Mouse (Mus musculus) heart, adult 2 months (tissue): Measurements from ENCODE around the gene Ptprq. TPM values are rescaled to one million over a fixed set of nuclear protein-coding genes. Genes with fewer than 3 reads are reported as not detected.

ENCODE experiments used
- DNase-seq, 2 experiments: peaks; one replicate each; pipeline ENCODE4 v3.0.0; 2021
- H3K27ac ChIP-seq: fragments of 200-600 bp; 2 replicates; pipeline ENCODE4 v1.8.1; 2022
- H3K27me3 ChIP-seq: fragments of 200-500 bp; 2 replicates; pipeline ENCODE4 v1.6.1; 2012; ENCODE audit warnings: mild to moderate bottlenecking, low read length, inconsistent platforms, mixed read lengths; ENCODE audit not compliant: control insufficient read depth, insufficient read depth
- H3K36me3 ChIP-seq: fragments of 200-500 bp; 2 replicates; pipeline ENCODE4 v1.6.1; 2012; ENCODE audit warnings: low read length, inconsistent platforms; ENCODE audit not compliant: control insufficient read depth, insufficient read depth
- H3K4me1 ChIP-seq: fragments of 200-500 bp; 2 replicates; pipeline ENCODE4 v1.6.1; 2011; ENCODE audit warnings: low read length; ENCODE audit not compliant: control insufficient read depth, insufficient read depth
- H3K4me3 ChIP-seq: fragments of 200-600 bp; 2 replicates; pipeline ENCODE4 v1.8.1; 2022
- H3K79me2 ChIP-seq: fragments of 200-500 bp; replicated peaks from 2 replicates; pipeline ENCODE4 v1.6.1; 2012; ENCODE audit warnings: mild to moderate bottlenecking, inconsistent platforms, low read length, moderate library complexity, mixed read lengths; ENCODE audit not compliant: control insufficient read depth, insufficient read depth
- H3K9ac ChIP-seq: fragments of 200-500 bp; 2 replicates; pipeline ENCODE4 v1.6.1; 2012; ENCODE audit warnings: low read depth, mild to moderate bottlenecking, control low read depth, inconsistent platforms, low read length, mixed read lengths
- CTCF ChIP-seq: fragments of 200-600 bp; IDR thresholded peaks from 2 replicates; pipeline ENCODE4 v1.8.1; 2022; ENCODE audit warnings: antibody characterized with exemption, mild to moderate bottlenecking, moderate library complexity
- EP300 ChIP-seq: fragments of 200-500 bp; IDR thresholded peaks from 2 replicates; pipeline ENCODE4 v1.6.1; 2011; ENCODE audit warnings: low read depth, low read length, control low read depth; ENCODE audit not compliant: insufficient read depth
- POLR2A ChIP-seq: fragments of 200-500 bp; IDR thresholded peaks from 2 replicates; pipeline ENCODE4 v1.6.1; 2011; ENCODE audit warnings: mild to moderate bottlenecking, low read depth, low read length, control low read depth; ENCODE audit not compliant: insufficient read depth
- WGBS: fragments of 180-500 bp; shearing (Covaris S2); methylation state at CpG from one replicate; pipeline ENCODE4 v1.1.7; 2018; 5-methylcytosine and 5-hydroxymethylcytosine counted together
- intact Hi-C: fragments of 180-260 bp; cut with DNase I; formaldehyde crosslinking; loops from one replicate; pipeline ENCODE4 v1.15.1; 2025
- polyA plus RNA-seq: library from polyadenylated mRNA; depleted of rRNA; stranded (reverse); fragments of >200 nt; gene quantifications from 2 replicates; pipeline ENCODE4 v1.2.3, GENCODE M21; 2012
- total RNA-seq, 2 experiments: library from RNA; stranded (reverse); gene quantifications; 2 replicates each; pipeline ENCODE4 v1.2.3; 2021

The Ptprq gene
- total and polyA plus RNA-seq, 3 experiments, result not detected

- Histone ChIP-seq H3K9ac (no peak overlapping the region), H3K4me3 (no peak overlapping the region), H3K27me3 (no peaks in the 10 kb centered on the region), H3K27ac (no peak overlapping the region), H3K79me2 (no peaks in the 10 kb centered on the region), H3K36me3 (no peaks in the 10 kb centered on the region), H3K4me1 (no peaks in the 10 kb centered on the region)
- TF ChIP-seq POLR2A (no peak), CTCF (no peak), EP300 (no peak)
- no peak for DNase-seq
- WGBS, result 47% methylated on average over 1 of the region's 1 CpGs
- intact Hi-C loops, result no loop called here
Observed at GRCm38 (mm10) chr10:107626648-107627047, 93.2 kb downstream of the Ptprq start.

DNA sequence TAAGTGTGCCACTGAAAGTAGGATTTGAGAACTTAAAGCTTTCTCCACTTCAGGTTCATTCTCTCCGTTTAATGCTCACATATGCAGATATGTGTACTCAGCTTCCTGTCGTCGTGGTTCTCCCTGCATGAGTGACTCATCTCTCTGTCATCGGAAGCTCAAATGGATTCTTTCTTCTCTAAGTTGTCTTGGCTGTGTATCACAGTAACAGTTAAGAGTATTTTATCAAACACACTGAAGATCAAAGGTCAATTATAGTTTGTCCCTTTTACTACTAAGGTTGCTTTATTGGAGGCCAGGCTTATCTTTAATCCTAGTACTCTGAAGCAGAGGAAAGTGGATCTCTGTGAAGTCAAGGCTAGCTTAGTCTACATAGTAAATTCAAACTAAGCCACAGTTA lies 95.6 kb downstream of the Ptprq start:
- H3K79me2 ChIP-seq, result no peaks in the 10 kb centered on the region
- TF ChIP-seq POLR2A (no peak), CTCF (no peak), EP300 (no peak)
- H3K27ac ChIP-seq, result no peak overlapping the region
- intact Hi-C loops, result no loop called here
- no peaks in the 10 kb centered on the region for H3K4me1 ChIP-seq
- no peak overlapping the region for H3K4me3 ChIP-seq
- H3K27me3 ChIP-seq, result no peaks in the 10 kb centered on the region
- no peak overlapping the region for H3K9ac ChIP-seq
- no peaks in the 10 kb centered on the region for H3K36me3 ChIP-seq
- WGBS, result 51% methylated on average over 4 of the region's 4 CpGs
- DNase-seq, result no peak

DNA sequence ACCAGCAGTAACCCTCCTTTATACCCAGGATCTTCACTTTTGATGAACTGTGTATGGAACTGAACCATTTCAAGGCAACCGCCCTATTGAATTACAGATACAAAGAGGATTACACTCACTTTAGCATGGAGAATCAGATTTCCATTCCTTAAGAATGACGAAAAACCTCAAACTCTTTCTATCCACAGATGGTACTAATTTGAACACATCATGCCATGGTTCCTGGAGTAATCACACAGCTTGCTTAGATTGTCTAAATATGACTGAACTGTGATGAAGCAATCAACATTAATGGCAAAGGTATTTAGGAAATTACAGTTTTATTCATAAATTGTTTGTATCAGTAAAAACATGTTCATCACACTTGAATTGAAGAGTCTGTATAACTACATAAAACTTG lies 104.4 kb downstream of the Ptprq start:
- H3K27ac ChIP-seq, result no peak overlapping the region
- WGBS, result 76% methylated on average over 2 of the region's 2 CpGs
- no peak overlapping the region for H3K9ac ChIP-seq
- no peaks in the 10 kb centered on the region for H3K36me3 ChIP-seq
- H3K79me2 ChIP-seq, result no peaks in the 10 kb centered on the region
- no peaks in the 10 kb centered on the region for H3K27me3 ChIP-seq
- no peak for DNase-seq
- intact Hi-C loops, result no loop called here
- no peak for TF ChIP-seq EP300
- TF ChIP-seq POLR2A, result no peak
- TF ChIP-seq CTCF, result no peak
- no peaks in the 10 kb centered on the region for H3K4me1 ChIP-seq
- H3K4me3 ChIP-seq, result no peak overlapping the region

GRCm38 (mm10) chr10:107601371-107601770 lies 118.5 kb downstream of the Ptprq start:
- no peaks in the 10 kb centered on the region for H3K4me1 ChIP-seq
- H3K79me2 ChIP-seq, result no peaks in the 10 kb centered on the region
- H3K4me3 ChIP-seq, result no peak overlapping the region
- intact Hi-C loops, result no loop called here
- no peaks in the 10 kb centered on the region for H3K36me3 ChIP-seq
- TF ChIP-seq POLR2A, result no peak
- TF ChIP-seq CTCF, result no peak
- no peak for DNase-seq
- H3K27me3 ChIP-seq, result no peaks in the 10 kb centered on the region
- no peak overlapping the region for H3K27ac ChIP-seq
- WGBS, result 88% methylated on average over 6 of the region's 6 CpGs
- no peak overlapping the region for H3K9ac ChIP-seq

DNA sequence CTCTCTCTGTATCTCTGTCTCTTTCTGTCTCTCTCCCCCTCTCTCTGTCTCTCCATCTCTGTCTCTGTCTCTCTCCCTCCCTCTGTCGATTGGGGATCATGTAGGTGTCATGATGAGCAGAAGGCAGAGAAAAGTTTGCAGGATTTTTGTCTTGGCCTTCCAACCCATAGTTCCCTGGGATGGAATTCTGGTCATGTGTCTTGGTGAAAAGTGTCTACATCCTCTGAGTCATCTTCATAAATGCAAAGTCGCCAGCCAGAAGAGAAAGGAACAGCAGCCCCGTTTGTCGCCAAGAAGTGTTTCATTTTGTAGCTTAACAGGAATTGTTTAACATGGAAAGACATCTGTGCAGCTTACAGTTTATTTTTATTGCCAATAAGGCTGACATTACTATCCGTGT lies 136.5 kb downstream of the Ptprq start:
- H3K27ac ChIP-seq, result no peak overlapping the region
- no peak overlapping the region for H3K9ac ChIP-seq
- H3K36me3 ChIP-seq, result no peaks in the 10 kb centered on the region
- intact Hi-C loops, result no loop called here
- DNase-seq, result no peak
- H3K4me1 ChIP-seq, result no peaks in the 10 kb centered on the region
- WGBS, result 68% methylated on average over 5 of the region's 5 CpGs
- H3K4me3 ChIP-seq, result no peak overlapping the region
- TF ChIP-seq CTCF, result no peak
- no peak for TF ChIP-seq POLR2A
- no peak for TF ChIP-seq EP300
- H3K27me3 ChIP-seq, result no peaks in the 10 kb centered on the region
- H3K79me2 ChIP-seq, result no peaks in the 10 kb centered on the region

- Histone ChIP-seq H3K4me1 (no peaks in the 10 kb centered on the region), H3K79me2 (no peaks in the 10 kb centered on the region), H3K27ac (no peak overlapping the region), H3K4me3 (no peak overlapping the region), H3K27me3 (no peaks in the 10 kb centered on the region), H3K9ac (no peak overlapping the region), H3K36me3 (no peaks in the 10 kb centered on the region)
- DNase-seq, result no peak
- intact Hi-C loops, result no loop called here
- TF ChIP-seq CTCF, result no peak
- TF ChIP-seq POLR2A, result no peak
- no peak for TF ChIP-seq EP300
- WGBS, result 63% methylated on average over 3 of the region's 3 CpGs
Observed at GRCm38 (mm10) chr10:107569044-107569443, 150.8 kb downstream of the Ptprq start.
